Mouse (Mus musculus): Measurements from ENCODE around the gene P2rx7. TPM values are rescaled to one million over a fixed set of nuclear protein-coding genes. Genes with fewer than 3 reads are reported as not detected.
"Not testable (repeated sequence)": the region's sequence is repeated elsewhere in the genome, so short reads cannot be mapped to it uniquely, and the experiment has no call there.

Gene P2rx7
- total RNA-seq, 2 experiments from 2014 or later, result 4.0 to 4.6 TPM

DNA sequence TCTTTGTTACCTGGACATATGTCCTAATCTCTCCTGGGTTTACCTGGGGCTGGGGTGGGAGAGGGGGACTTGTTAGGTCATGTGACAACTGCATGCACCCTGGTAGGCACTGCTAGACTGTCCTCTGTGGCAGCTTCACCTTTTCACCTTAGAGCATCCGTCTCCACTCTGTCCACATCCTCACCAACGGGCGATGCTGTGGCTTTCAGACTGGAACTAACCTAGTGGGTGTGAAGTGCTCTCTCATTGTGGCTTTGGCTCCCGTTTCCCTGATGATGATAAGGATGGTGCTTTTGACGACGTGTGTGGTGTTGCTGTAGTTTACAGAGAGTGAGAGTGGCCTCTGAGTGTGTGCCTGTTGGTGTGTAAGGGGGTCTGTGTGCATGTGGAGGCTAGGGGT, 1.6 kb downstream of the P2rx7 start:
- no peak for DNase-seq (ENCODE audit: low spot score in 2 of 2)

DNA sequence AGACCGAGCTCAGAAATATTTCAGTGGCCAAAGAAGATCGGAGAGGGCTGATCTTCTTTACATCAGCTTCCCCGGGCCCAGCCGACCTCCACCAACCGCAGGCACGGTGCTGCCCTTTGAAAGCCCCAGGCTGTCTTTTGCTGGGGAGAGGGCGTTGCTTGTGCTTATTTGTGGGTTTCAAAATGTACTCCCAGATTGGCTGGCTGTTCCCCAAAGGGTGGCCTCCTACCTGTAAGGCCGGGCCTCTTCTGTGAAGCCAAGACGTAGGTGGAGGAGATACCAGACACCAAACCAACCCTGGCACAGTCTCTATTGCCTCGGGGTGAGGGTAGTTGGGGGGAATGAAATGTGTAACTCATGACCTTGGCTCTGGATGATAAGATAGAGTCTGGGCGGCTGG, 2.3 kb downstream of the P2rx7 start:
- DNase-seq (ENCODE audit: low spot score in 2 of 2), result no peak

DNA sequence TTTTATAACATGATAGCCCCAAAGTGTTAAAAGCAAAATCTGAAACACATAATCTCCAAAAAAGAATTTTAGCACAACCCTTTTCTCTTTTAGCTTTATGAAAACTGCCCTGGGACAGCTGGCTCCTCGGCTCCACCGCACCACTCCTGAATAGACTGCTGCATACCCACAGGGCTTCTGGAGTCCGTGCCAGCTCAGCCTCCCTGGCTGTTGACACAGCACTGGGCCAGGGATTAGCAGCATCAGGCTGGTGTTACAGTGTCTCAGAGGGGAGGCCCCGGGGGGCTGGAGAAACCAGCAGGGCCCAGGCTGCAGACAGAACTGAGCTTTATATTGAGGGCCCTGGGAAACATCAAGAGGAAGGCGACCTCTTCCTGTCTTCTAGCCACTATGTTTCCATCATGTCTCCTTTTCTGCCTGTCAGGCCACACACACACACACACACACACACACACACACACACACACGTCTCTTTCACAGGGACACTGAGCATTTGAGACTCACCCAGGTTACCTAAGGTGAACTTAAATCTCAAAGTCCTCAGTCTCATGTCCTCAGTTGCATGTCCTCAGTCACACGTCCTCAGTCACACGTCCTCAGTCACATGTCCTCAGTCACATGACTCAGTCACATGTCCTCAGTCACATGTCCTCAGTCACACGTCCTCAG, 3.7 kb downstream of the P2rx7 start:
- no peak for DNase-seq (ENCODE audit: low spot score in 2 of 2)

DNA sequence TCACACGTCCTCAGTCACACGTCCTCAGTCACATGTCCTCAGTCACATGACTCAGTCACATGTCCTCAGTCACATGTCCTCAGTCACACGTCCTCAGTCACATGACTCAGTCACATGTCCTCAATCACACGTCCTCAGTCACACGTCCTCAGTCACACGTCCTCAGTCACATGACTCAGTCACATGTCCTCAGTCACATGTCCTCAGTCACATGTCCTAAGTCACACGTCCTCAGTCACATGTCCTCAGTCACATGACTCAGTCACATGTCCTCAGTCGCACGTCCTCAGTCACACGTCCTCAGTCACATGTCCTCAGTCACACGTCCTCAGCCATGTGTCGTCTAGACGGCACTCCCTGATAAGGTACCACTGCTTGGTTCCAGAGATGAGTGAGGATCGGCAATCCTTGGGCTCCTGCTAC, 4.3 kb downstream of the P2rx7 start:
- DNase-seq (ENCODE audit: low spot score in 2 of 2), result not testable (repeated sequence)

DNA sequence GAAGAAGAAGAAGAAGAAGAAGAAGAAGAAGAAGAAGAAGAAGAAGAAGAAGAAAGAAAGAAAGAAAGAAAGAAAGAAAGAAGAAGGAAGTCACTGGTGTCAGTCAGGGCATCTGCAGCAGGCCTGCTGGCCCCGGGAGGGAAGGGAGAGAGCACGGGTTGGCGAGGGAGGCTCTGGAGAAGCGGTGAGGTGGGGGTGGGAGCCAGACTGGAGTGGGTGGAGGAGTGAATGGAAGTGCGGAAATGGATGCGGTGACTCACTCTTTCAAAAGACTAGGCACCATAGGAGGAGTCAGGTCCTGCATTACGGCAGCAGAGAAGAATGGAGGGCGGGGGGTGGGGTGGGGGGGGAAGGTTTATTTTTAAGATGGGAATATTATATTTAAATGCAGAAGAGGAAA, 5.6 kb downstream of the P2rx7 start:
- DNase-seq (ENCODE audit: low spot score in 2 of 2), result no peak

DNA sequence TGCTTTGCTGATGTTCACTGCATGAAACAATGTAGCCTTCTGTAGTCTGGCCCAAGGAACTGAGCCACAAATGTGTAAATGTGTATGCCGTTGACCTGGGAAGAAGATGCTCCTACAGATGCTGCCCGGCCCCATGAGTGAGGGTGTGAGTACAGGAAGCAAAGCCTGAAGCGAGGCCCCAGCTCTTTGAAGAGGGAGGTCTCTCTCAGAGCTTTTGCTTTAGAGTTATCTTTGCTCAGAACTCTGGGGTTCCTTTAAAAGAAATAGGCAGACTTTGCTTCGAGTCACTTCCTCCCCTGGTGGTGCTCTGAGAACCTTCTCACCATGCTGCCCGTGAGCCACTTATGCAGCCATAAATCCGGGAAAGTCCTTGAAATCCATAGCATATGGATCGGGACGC, 6.4 kb downstream of the P2rx7 start:
- no peak for DNase-seq (ENCODE audit: low spot score in 2 of 2)

DNA sequence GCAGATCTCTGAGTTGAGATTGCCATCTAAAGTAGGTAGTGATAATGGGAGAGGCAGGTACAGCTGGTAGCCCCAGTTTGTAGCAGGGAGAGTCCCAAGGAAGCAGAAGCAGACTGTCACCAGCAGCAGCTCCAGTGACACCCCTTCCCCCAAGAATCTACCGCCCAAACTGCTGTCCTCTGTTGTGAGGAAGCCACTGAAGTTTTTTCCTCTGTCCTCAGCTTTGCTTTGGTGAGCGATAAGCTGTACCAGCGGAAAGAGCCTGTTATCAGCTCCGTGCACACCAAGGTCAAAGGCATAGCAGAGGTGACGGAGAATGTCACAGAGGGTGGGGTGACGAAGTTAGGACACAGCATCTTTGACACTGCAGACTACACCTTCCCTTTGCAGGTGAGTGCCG, 8.8 kb downstream of the P2rx7 start:
- no peak for DNase-seq (ENCODE audit: low spot score in 2 of 2)

DNA sequence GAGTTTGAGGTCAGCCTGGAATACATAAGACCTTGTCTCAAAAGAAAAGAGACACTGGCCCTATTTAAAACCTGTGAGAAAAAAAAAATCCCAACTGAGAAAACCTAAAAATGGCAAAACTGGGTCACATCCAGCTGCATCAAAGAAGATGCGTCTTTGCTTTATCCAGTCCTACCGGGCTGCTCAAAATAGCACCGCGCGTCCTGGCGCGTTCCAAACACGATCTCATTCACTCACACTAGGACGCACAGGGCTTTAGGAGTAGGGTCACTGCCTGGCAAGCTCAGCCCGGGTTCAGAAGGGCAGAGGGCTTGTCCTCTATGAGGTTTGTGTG, 9.4 kb downstream of the P2rx7 start:
- no peak for DNase-seq (ENCODE audit: low spot score in 2 of 2)

DNA sequence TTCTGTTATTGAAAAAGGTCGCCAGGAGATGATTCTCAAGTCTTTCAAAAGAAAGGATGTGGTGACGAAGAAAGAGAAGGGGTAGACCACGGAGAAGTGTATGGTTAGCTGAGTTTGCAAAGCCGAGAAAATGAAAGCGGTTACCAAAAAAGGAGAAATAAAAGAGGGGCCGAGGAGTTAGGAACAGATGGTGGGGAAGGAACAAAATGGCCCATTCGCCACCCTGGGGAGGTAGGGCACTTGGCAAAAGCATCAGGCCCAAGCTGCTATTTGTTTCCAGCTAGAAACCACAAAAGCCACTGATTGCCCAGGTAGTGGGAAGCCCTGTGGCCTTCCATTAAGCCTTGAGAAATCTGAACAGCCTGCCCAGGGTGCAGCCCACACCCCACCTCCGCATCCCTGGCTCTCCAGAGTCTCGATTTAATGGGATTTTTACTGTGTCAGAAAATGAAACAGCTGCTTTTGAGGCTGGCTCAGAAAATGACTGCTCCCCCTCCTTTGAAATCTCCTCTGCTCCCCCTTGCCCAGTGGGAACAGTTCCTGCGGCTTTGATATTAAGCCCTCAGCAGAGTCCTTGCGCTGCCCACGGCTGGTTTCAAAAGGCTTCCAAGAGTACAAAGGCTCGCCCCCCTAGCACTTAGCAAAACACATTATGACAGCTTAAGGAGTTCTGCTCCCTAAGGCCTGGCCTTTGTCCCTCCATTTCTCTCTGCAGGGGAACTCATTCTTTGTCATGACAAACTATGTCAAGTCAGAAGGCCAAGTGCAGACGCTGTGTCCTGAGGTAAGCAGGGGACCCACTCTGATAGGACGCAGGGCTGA, 9.9 kb downstream of the P2rx7 start:
- DNase-seq (ENCODE audit: low spot score in 2 of 2), result no peak

DNA sequence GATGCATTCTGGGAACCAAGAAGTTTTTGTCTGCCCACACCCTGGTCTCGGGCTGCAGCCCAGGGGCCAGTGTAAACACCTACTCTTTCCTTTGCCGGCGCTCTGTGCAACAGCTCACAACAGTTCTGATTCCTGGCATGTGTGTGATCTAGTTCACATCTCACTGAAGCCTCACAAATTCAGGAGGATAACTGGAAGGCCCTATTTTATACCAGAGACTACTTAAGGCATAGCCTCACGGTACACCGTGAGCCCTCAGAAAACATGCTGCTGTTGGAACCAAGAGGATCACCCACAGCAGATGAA, 10.5 kb downstream of the P2rx7 start:
- no peak for DNase-seq (ENCODE audit: low spot score in 2 of 2)

DNA sequence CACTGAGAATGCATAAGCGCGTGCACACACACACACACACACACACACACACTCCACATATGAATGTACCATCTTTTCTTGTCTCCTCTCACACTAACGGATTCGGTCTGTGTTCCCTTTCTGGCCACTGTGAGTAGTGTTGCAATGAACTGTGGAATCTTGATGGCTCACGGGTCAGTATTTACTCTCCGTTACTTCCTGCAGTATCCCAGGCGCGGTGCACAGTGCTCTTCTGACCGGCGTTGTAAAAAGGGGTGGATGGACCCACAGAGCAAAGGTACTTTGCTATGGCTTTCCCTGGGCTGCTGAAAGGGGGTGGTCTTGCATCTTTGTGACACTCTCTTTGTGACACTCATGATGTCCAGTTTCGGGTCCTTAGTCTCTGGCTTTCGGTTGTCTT, 13.1 kb downstream of the P2rx7 start:
- DNase-seq (ENCODE audit: low spot score in 2 of 2), result no peak

DNA sequence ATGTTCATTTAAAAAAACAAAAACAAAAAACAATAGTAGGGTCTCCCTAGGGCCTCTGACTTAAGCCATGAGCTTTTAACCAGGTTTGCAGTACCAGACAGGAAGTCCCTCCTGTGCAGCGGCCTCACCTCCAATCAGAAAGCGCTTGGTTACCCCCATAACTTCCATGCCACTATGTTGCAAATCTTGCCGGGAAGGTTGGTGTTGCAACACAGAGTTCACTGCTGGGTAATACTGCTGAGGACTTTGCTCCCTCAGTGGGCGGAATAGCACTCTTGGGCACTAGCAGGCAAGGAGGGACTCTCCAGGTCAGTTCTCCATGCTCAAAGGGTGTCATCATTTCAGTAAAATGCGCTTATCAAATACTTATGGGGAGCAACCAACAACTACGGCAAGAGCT, 18.8 kb downstream of the P2rx7 start:
- DNase-seq (ENCODE audit: low spot score in 2 of 2), result no peak

DNA sequence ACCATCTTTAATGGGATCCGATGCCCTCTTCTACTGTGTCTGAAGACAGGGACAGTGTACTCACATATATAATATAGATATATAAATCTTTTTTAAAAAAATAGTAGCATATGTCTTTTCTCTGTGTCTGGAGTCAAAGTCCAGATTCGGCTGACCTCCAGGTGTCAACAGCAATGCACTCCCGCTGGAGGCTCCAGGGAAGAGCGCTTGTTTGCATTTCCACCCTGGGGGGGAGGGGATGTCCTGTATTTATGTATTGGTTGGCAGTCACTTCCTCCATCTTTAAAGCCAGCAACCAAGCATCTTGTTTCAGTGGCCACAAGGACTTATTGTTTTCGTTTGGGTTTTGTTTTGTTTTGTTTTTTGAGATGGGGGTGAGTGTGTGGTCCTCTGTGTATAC, 21.3 kb downstream of the P2rx7 start:
- DNase-seq (ENCODE audit: low spot score in 2 of 2), result no peak

DNA sequence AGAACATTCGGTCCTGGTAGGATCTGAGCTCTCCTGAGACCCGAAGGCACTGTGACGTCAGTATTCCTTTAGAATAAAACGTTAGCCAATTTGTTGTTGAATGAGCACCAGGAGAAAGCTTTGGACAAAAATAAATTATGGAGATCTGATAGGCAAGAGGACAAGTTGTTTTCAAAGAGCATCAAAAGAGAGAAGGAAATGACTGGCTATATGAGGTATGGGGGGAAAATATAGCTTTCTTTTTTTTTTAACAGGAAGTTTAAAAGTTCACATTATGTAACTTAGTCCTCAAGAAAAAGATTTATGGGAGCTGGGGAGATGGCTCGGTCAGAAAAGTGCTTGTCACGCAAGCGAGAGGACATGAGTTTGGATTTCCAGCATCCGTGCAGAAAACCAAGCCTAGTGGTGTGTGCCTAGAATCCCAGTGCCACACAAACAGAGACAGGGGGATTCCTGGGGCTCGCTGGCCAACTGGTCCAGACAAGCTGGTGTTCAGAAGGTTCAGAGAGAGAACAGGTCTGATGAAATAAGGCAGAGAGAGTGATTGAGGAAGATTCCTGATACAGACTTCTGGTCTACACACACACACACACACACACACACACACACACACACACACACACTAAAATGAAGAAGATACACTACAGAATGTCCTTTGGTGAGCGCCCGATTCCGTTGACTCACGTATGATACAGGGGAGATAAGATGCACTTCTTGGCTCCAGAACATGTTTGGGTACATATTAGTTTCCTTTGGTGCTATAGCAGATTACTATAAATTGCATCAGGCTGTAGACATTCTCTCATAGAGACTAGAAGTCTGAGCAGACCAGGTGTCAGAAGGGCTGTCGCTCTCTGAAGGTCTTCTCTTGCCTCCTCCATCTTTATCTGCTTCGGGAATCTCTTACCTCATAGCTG, 25.5 kb downstream of the P2rx7 start:
- DNase-seq (ENCODE audit: low spot score in 2 of 2), result no peak

DNA sequence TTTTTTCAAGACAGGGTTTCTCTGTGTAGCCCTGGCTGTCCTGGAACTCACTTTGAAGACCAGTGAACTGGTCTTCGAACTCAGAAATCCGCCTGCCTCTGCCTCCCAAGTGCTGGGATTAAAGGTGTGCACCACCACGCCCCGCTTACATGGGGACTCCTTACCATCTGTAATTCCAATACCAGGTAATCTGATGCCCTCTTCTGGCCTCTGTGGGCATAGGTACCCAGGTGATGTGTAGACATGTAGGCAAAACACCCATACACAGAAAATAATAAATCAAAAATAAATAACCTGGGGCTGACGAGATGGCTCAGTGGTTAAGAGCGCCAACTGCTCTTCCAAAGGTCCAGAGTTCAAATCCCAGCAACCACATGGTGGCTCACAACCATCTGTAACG, 27.9 kb downstream of the P2rx7 start:
- DNase-seq (ENCODE audit: low spot score in 2 of 2), result not testable (repeated sequence)

DNA sequence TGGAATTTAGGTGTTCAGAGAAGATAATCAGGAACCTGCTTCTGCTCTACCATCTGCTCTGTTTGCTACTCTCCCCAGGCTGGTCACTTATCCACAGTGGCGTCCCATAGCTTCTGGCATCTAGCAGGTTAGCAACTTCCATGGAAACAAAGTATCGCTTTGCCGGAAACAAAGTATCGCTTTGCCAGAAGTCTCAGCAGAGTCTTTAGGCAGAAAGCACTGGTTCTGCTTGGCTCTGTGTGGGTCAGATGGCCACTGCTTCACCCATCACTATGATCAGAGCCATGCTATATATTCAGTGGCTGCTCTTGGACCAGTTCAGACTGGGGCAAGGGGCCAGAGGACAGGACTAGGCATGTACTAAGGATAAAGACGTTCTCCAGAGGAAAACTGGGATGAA, 28.6 kb downstream of the P2rx7 start:
- DNase-seq (ENCODE audit: low spot score in 2 of 2), result no peak

DNA sequence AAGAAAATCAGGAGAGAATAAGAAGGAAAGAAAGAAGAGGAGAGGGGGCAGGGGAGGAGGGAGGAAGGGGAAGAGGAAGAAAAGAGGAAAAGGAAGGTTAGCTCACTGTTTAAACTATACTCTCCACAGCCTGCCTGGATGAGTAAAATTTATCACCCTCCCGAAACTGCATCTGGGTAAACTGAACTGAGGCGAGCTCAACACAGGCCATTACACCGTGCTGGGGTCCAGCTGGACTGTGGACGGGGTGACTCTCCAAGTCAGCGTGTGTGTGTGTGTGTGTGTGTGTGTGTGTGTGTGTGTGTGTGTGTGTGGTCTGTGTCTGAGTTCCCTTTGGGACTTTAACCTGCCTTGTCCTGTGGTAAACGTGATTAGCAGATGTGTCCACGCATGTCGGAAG, 32.3 kb downstream of the P2rx7 start:
- no peak for DNase-seq (ENCODE audit: low spot score in 2 of 2)

DNA sequence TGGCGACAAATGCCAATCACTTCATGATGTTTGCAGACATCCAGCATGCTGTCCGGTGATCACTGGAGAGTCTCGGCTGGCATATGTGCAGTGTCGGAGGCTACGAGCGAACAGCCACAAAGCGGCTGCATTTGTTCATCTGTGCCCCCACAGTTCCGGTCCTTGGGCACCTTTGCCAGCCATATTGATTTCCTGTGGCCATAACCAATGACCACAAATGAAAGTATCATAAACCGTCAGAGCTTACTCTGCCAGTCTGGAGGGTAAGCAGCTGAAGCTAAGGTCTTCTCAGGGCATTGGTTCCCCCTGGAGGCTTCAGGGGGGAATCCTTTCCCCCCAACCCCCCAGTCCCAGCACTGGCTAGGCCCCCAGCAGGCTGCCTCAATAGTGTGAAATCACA, 34.3 kb downstream of the P2rx7 start:
- no peak for DNase-seq (ENCODE audit: low spot score in 2 of 2)

DNA sequence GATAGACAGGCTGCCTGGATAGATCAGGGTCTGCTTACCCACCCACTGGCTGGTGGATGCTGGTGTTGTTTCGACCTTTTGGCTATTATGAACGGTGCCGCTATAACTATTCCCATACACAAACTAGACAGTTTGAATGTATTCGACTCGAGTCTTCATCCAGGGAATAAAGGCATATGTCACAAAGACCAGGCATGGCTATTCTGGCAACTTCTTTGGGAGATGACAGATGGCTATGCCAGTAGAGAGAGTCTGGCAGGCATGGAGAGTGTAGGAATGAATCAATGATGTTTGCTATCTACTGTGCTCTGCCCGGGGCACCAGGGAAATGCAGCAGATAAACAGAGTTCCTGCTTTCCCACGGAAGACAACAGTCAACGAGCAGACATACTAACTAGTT, 36.2 kb downstream of the P2rx7 start:
- no peak for DNase-seq (ENCODE audit: low spot score in 2 of 2)

DNA sequence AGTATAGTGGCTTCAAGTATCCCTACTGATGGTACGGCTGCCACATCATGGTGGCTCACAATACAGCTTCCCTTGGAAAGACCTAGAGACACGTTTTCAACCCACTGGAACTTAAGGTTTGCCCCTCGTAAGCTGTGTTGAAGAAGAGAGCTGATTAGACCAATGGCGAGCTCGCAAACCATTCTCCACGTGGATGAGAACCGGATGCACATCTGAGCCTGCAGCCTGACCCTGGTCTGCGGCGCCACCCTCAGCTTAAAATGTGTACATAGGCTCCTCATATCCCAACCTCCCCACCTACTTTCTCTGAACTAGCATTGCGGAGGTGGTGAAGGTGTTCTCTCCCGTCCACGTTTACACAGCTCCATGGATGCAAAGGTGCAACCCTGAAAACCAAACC, 37.6 kb downstream of the P2rx7 start:
- no peak for DNase-seq (ENCODE audit: low spot score in 2 of 2)

DNA sequence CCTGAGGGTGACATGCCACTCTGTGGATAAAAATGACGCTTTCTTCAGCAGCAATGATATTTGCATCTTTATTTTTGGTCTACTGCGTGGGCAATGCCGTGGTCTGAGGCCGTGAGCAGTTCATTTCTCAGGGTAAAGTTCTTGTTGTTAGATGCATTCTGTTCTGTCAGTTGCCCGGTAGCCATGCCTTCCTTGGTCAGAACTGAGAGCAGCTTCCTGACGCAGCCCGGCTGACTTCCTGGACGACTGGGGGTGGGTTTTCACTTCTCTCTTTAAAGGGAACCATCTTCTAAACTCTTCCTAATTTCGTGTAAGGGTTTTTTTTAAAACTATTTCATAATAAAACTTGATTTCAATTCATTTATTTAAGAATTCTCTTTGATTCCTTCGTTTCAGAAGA, 40.2 kb downstream of the P2rx7 start:
- DNase-seq (ENCODE audit: low spot score in 2 of 2), result no peak

DNA sequence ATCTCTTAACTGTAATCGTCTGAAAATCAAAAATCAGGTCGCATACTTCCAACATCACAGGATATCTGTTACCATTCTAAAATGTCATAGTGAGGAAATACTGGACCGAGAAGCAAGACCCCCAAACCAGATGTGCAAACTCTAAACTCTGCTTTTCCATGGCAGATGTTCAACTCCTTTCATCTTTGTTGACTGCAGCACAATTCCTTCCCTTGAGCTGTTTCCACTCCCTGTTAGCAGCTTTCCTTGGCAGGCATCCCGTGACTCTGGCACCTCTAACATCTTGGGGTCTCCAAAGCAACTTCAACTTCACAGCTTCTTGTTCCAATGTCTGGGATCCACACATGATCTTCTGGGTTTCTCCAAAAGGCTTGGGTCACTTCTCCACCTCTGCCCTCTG, 43.7 kb downstream of the P2rx7 start:
- no peak for DNase-seq (ENCODE audit: low spot score in 2 of 2)
